Mouse (Mus musculus): ENCODE measurements around the gene Syne2. TPM values are rescaled to one million over a fixed set of nuclear protein-coding genes. Genes with fewer than 3 reads are reported as not detected.

The Syne2 gene
- polyA plus RNA-seq, 1 experiment from 2014 or later = 63.6 TPM

DNA sequence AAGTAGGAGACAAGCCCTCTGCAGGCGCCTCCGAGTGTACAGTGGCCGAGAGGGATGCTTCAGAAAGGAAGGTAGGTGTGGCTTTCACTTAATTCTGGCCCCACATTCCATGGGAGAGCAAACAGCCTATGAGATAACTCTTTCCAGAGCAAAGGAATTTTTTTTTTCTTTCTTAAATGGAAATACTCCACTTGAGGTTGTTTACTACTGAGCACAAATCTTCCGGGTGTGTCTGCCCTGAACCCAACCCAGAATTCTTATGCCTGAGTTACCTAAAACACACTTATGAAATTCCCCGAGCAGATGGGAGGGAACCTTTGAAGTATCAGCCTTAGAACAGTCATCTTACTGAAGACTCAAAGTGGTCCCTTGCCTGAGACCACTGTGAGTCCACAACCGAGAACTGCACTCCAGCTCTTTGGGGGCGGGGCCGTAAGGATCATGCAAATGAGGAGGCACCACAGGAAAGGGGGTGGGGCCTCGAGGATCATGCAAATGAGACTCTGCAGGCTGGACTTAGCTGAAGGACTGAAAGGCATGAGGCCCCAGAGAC is 186.8 kb downstream of the Syne2 start:
- no peak overlapping the region for H3K9ac ChIP-seq (replicated peaks; ENCODE audit: low read depth, low read length)
- H3K4me1 ChIP-seq (ENCODE audit: control insufficient read depth, insufficient read depth, low read length) = no peaks in the 10 kb centered on the region
- peaks cover 3% of the 10 kb centered on the region; the same call in 1 of the 2 replicates for H3K36me3 ChIP-seq (ENCODE audit: control insufficient read depth, insufficient read depth, low read length)
- H3K4me2 ChIP-seq (replicated peaks; ENCODE audit: low read depth, low read length) = no peak overlapping the region
- H3K4me3 ChIP-seq (ENCODE audit: low read depth, low read length) = no peak overlapping the region
- H3K27me3 ChIP-seq (ENCODE audit: control insufficient read depth, insufficient read depth, low read length) = no peaks in the 10 kb centered on the region
- ATAC-seq (ENCODE audit: insufficient number of reproducible peaks, insufficient read depth, low FRiP score, low read depth) = peak; percentile 67; the same call in 1 of the 2 replicates
- H3K9me3 ChIP-seq (ENCODE audit: control insufficient read depth, low read depth, low read length) = no peaks in the 10 kb centered on the region
- WGBS = 40% methylated on average over 9 of the region's 9 CpGs
- no peak overlapping the region for H3K27ac ChIP-seq (ENCODE audit: low read length)

DNA sequence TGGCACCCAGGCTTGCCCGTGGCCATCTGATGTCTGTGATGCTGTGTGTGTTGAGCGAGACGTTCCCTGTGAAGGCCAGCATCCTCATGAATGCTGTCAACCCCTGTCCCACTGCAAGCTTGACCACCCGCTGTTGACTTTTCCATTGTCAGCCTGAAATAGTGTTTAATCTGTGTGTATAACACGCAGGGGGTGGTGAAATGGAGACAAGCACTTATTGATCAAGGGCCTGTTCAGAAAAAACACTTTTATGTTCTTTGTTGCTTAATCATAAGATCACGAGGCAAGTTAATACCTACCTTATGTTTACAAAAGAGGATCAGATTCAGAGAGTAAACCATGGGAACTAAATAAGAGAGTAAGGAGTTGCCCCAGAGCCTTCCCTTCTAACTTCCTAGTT is 191.1 kb downstream of the Syne2 start:
- Histone ChIP-seq H3K4me1 (ENCODE audit: control insufficient read depth, insufficient read depth, low read length) (no peaks in the 10 kb centered on the region), H3K9me3 (ENCODE audit: control insufficient read depth, low read depth, low read length) (no peaks in the 10 kb centered on the region), H3K9ac (replicated peaks; ENCODE audit: low read depth, low read length) (no peak overlapping the region), H3K4me3 (ENCODE audit: low read depth, low read length) (no peak overlapping the region), H3K4me2 (replicated peaks; ENCODE audit: low read depth, low read length) (no peak overlapping the region), H3K27ac (ENCODE audit: low read length) (no peak overlapping the region), H3K27me3 (ENCODE audit: control insufficient read depth, insufficient read depth, low read length) (no peaks in the 10 kb centered on the region), H3K36me3 (ENCODE audit: control insufficient read depth, insufficient read depth, low read length) (peaks cover 3% of the 10 kb centered on the region; the same call in 1 of the 2 replicates)
- 53% methylated on average over 6 of the region's 6 CpGs for WGBS
- ATAC-seq (ENCODE audit: insufficient number of reproducible peaks, insufficient read depth, low FRiP score, low read depth) = no peak

DNA sequence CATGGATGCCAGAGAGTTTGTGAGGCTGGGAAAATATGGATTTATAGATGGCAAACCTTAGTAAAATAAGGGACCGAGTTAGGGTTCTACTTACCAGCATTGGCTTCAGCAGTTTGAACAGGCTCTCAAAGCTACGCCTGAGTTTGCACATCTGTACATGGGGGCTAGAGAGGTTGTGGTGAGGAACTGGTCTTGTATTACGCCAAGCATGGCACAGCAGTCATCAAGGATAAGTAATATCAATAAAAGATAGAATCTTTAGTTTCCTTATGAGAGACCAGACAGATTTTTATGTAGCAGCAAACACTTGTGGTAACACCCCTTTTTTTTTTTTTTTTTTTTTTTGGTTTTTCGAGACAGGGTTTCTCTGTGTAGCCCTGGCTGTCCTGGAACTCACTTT is 194.9 kb downstream of the Syne2 start:
- Histone ChIP-seq H3K36me3 (ENCODE audit: control insufficient read depth, insufficient read depth, low read length) (no peaks in the 10 kb centered on the region; the same call in 1 of the 2 replicates), H3K4me1 (ENCODE audit: control insufficient read depth, insufficient read depth, low read length) (no peaks in the 10 kb centered on the region), H3K4me3 (ENCODE audit: low read depth, low read length) (no peak overlapping the region), H3K27ac (ENCODE audit: low read length) (no peak overlapping the region), H3K27me3 (ENCODE audit: control insufficient read depth, insufficient read depth, low read length) (no peaks in the 10 kb centered on the region), H3K9me3 (ENCODE audit: control insufficient read depth, low read depth, low read length) (no peaks in the 10 kb centered on the region), H3K4me2 (replicated peaks; ENCODE audit: low read depth, low read length) (no peak overlapping the region), H3K9ac (replicated peaks; ENCODE audit: low read depth, low read length) (no peak overlapping the region)
- WGBS = 93% methylated on average over 3 of the region's 4 CpGs
- ATAC-seq (ENCODE audit: insufficient number of reproducible peaks, insufficient read depth, low FRiP score, low read depth) = no peak

DNA sequence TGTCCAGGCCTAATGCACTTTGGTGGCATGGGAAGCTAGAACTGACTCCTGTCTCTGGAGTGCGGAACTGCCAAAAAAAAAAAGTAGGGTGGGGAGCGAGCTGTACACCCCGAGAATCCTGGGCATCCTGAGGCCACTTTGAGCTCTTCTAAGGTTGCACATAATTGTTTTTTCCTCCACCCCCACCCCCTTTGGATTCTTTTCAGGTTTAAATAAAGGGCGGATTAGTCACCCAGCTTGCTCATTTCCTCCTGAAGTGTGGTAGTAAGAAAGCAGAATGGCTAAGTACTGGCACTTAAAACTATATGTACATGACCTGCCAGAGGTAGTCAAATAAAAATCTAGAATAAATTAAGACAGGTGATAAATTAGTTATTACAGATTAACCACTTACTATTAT is 195.5 kb downstream of the Syne2 start:
- no peak overlapping the region for H3K4me3 ChIP-seq (ENCODE audit: low read depth, low read length)
- H3K27me3 ChIP-seq (ENCODE audit: control insufficient read depth, insufficient read depth, low read length) = no peaks in the 10 kb centered on the region
- WGBS = 68% methylated on average over 4 of the region's 4 CpGs
- no peaks in the 10 kb centered on the region for H3K4me1 ChIP-seq (ENCODE audit: control insufficient read depth, insufficient read depth, low read length)
- no peaks in the 10 kb centered on the region; the same call in 1 of the 2 replicates for H3K36me3 ChIP-seq (ENCODE audit: control insufficient read depth, insufficient read depth, low read length)
- H3K9ac ChIP-seq (replicated peaks; ENCODE audit: low read depth, low read length) = no peak overlapping the region
- no peaks in the 10 kb centered on the region for H3K9me3 ChIP-seq (ENCODE audit: control insufficient read depth, low read depth, low read length)
- H3K27ac ChIP-seq (ENCODE audit: low read length) = no peak overlapping the region
- H3K4me2 ChIP-seq (replicated peaks; ENCODE audit: low read depth, low read length) = no peak overlapping the region
- no peak for ATAC-seq (ENCODE audit: insufficient number of reproducible peaks, insufficient read depth, low FRiP score, low read depth)

DNA sequence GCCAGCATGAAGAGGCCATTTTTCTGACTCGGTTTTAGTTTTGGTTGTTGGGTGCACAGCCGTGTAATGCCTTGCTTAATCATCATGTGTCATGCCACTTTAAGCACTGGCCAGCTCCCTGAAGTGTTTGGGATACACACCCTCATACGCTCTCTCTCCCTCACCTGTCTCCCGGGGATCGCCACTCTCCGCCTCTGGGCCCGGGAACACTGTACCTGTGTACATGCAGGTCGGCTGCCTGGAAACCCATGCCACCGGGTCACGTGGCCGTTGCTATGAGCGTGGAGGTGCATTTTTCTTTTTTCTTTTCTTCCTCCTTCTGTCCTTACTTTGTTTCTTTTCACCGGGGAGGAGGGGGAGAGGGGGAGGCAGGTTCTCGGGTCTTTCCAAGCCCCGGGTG is 197.1 kb downstream of the Syne2 start:
- Histone ChIP-seq H3K27me3 (ENCODE audit: control insufficient read depth, insufficient read depth, low read length) (no peaks in the 10 kb centered on the region), H3K4me2 (replicated peaks; ENCODE audit: low read depth, low read length) (no peak overlapping the region), H3K4me3 (ENCODE audit: low read depth, low read length) (no peak overlapping the region), H3K9ac (replicated peaks; ENCODE audit: low read depth, low read length) (no peak overlapping the region), H3K9me3 (ENCODE audit: control insufficient read depth, low read depth, low read length) (no peaks in the 10 kb centered on the region), H3K4me1 (ENCODE audit: control insufficient read depth, insufficient read depth, low read length) (no peaks in the 10 kb centered on the region), H3K27ac (ENCODE audit: low read length) (no peak overlapping the region), H3K36me3 (ENCODE audit: control insufficient read depth, insufficient read depth, low read length) (no peaks in the 10 kb centered on the region; the same call in 1 of the 2 replicates)
- ATAC-seq (ENCODE audit: insufficient number of reproducible peaks, insufficient read depth, low FRiP score, low read depth) = no peak
- WGBS = 79% methylated on average over 15 of the region's 15 CpGs

DNA sequence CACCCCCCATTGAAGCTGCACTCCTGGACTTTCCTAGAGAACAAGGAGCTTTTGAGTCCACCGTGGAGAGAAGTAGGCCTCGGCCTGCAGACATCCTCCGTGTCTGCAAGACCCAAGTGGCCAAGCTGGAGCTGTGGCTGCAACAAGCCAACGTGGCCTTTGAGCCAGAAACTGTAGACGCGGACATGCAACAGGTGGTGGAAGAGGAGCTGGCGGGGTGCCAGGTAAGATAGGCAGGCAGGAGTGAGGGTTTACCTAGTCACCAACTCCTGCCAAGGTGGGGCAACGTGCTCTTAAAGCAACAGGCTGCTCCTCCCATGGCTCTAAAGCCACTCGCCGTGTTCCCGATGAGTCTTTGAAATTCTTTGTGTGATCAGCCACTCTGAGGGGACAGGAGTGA is 197.6 kb downstream of the Syne2 start:
- Histone ChIP-seq H3K4me2 (replicated peaks; ENCODE audit: low read depth, low read length) (no peak overlapping the region), H3K4me3 (ENCODE audit: low read depth, low read length) (no peak overlapping the region), H3K9me3 (ENCODE audit: control insufficient read depth, low read depth, low read length) (no peaks in the 10 kb centered on the region), H3K36me3 (ENCODE audit: control insufficient read depth, insufficient read depth, low read length) (no peaks in the 10 kb centered on the region; the same call in 1 of the 2 replicates), H3K4me1 (ENCODE audit: control insufficient read depth, insufficient read depth, low read length) (no peaks in the 10 kb centered on the region), H3K27me3 (ENCODE audit: control insufficient read depth, insufficient read depth, low read length) (no peaks in the 10 kb centered on the region), H3K27ac (ENCODE audit: low read length) (no peak overlapping the region), H3K9ac (replicated peaks; ENCODE audit: low read depth, low read length) (no peak overlapping the region)
- 77% methylated on average over 11 of the region's 11 CpGs for WGBS
- ATAC-seq (ENCODE audit: insufficient number of reproducible peaks, insufficient read depth, low FRiP score, low read depth) = 0 out of 2 replicates have a peak, but pooled peaks have one; percentile 37

- Histone ChIP-seq H3K27me3 (ENCODE audit: control insufficient read depth, insufficient read depth, low read length) (no peaks in the 10 kb centered on the region), H3K4me1 (ENCODE audit: control insufficient read depth, insufficient read depth, low read length) (no peaks in the 10 kb centered on the region), H3K9ac (replicated peaks; ENCODE audit: low read depth, low read length) (no peak overlapping the region), H3K27ac (ENCODE audit: low read length) (no peak overlapping the region), H3K36me3 (ENCODE audit: control insufficient read depth, insufficient read depth, low read length) (no peaks in the 10 kb centered on the region; the same call in 1 of the 2 replicates), H3K4me2 (replicated peaks; ENCODE audit: low read depth, low read length) (no peak overlapping the region), H3K4me3 (ENCODE audit: low read depth, low read length) (no peak overlapping the region), H3K9me3 (ENCODE audit: control insufficient read depth, low read depth, low read length) (no peaks in the 10 kb centered on the region)
- ATAC-seq (ENCODE audit: insufficient number of reproducible peaks, insufficient read depth, low FRiP score, low read depth) = peak; percentile 61; the same call in 1 of the 2 replicates
- 76% methylated on average over 14 of the region's 14 CpGs for WGBS
Observed at GRCm38 (mm10) chr12:76016123-76017101, 198.5 kb downstream of the Syne2 start.

DNA sequence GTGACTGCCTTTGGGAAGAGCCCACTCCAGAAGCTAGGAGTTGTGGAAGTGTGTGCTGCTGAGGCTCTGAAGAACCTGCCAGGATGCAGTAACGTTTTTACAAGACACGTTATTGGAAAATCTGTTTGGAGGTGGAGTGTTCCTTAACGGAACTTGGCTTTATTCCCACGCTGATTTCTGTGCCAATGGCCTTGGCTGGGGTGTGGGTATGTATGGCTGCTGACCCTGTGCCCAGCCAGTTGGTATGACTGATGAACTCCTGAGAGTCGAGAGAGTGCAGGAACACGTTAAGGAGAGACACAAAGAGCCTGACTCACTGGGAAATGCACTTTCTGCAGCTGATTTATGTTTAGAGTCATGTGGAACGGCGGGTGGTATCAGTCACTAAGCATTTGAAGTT is 200.7 kb downstream of the Syne2 start:
- H3K36me3 ChIP-seq (ENCODE audit: control insufficient read depth, insufficient read depth, low read length) = peaks cover 9% of the 10 kb centered on the region; the same call in 1 of the 2 replicates
- H3K4me3 ChIP-seq (ENCODE audit: low read depth, low read length) = no peak overlapping the region
- H3K27ac ChIP-seq (ENCODE audit: low read length) = no peak overlapping the region
- ATAC-seq (ENCODE audit: insufficient number of reproducible peaks, insufficient read depth, low FRiP score, low read depth) = no peak
- H3K27me3 ChIP-seq (ENCODE audit: control insufficient read depth, insufficient read depth, low read length) = no peaks in the 10 kb centered on the region
- no peak overlapping the region for H3K9ac ChIP-seq (replicated peaks; ENCODE audit: low read depth, low read length)
- WGBS = 65% methylated on average over 8 of the region's 8 CpGs
- H3K4me1 ChIP-seq (ENCODE audit: control insufficient read depth, insufficient read depth, low read length) = no peaks in the 10 kb centered on the region
- H3K9me3 ChIP-seq (ENCODE audit: control insufficient read depth, low read depth, low read length) = no peaks in the 10 kb centered on the region
- H3K4me2 ChIP-seq (replicated peaks; ENCODE audit: low read depth, low read length) = no peak overlapping the region

Data from stomach, embryonic 14.5 days (tissue).